Mouse (Mus musculus) regulatory T cell (primary cell): Measurements from ENCODE around the gene Arhgap10.

Source experiments
- in situ Hi-C: fragments of 300-600 bp; cut with MboI, MseI; formaldehyde crosslinking; loops from one replicate; pipeline ENCODE4 v1.15.1; 2025; ENCODE audit warnings: high pct_unique_total_duplicates

Gene Arhgap10

GRCm38 (mm10) chr8:77232411-77232810 lies 285.3 kb downstream of the Arhgap10 start:
- in situ Hi-C loops = no loop called here

GRCm38 (mm10) chr8:77231834-77232233 lies 285.9 kb downstream of the Arhgap10 start:
- in situ Hi-C loops = no loop called here

- in situ Hi-C loops = no loop called here
Measured at GRCm38 (mm10) chr8:77231211-77231610, 286.5 kb downstream of the Arhgap10 start.

GRCm38 (mm10) chr8:77228688-77229087 lies 289.1 kb downstream of the Arhgap10 start:
- in situ Hi-C loops = no loop called here

GRCm38 (mm10) chr8:77227742-77228141 lies 290.0 kb downstream of the Arhgap10 start:
- in situ Hi-C loops = no loop called here

GRCm38 (mm10) chr8:77223123-77223522 lies 294.6 kb downstream of the Arhgap10 start:
- in situ Hi-C loops = no loop called here

GRCm38 (mm10) chr8:77215191-77215590 lies 302.6 kb downstream of the Arhgap10 start:
- in situ Hi-C loops = no loop called here

GRCm38 (mm10) chr8:77214665-77215064 lies 303.1 kb downstream of the Arhgap10 start:
- in situ Hi-C loops = no loop called here

GRCm38 (mm10) chr8:77213893-77214464 lies 303.8 kb downstream of the Arhgap10 start:
- in situ Hi-C loops = no loop called here

GRCm38 (mm10) chr8:77209297-77209696 lies 308.5 kb downstream of the Arhgap10 start:
- in situ Hi-C loops = no loop called here
